In the genomic region with DNA sequence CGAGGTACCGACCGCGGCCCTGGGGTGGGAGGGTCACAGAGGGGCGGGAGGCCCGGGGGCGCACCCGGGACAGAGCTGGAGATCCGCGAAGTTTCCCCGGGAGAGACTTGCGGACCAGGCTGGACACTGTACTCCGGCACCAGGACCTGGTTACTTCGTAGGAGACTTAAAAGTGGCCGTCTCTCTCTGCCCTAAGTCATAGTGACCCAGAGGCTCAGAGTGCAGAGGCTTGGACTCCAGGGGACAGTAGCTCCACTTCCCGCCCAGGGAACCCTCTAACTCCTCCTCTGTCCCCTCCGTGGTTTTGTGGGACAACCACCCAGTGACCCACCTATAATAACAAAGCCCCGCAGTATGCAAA, we compare ENCODE assay signal across 8 mouse cellular contexts. TPM values are rescaled to one million over a fixed set of nuclear protein-coding genes. Genes with fewer than 3 reads are reported as not detected.
DNase-seq lines count a peak whose midpoint lies in the region; ATAC-seq and TF ChIP-seq lines count a peak whose summit lies in the region.

No protein-coding gene starts in this region.

- no peak overlapping the region for H3K27ac ChIP-seq in left cerebral cortex, adult 2 months
- no peak overlapping the region for H3K27ac ChIP-seq in embryonic facial prominence, embryonic 13.5 days
- H3K27ac ChIP-seq in hindbrain, embryonic 16.5 days (ENCODE audit: low read depth, low read length), result no peak overlapping the region

- H3K9ac ChIP-seq in embryonic facial prominence, embryonic 13.5 days, result peak overlapping the region; percentile 80
- peak overlapping the region; percentile 73 for H3K9ac ChIP-seq in hindbrain, embryonic 16.5 days (ENCODE audit: low read depth, low read length)

- peak overlapping the region; percentile 61 for H3K4me3 ChIP-seq in left cerebral cortex, adult 2 months
- peak overlapping the region; percentile 72 for H3K4me3 ChIP-seq in embryonic facial prominence, embryonic 13.5 days
- H3K4me3 ChIP-seq in hindbrain, embryonic 16.5 days (ENCODE audit: low read length), result peak overlapping the region; percentile 77

- intact Hi-C loops in left cerebral cortex, adult 2 months (cut with DNase I), result no loop called here
- intact Hi-C loops in left cerebral cortex, postnatal 10 days (cut with DNase I), result no loop called here

- 1% methylated on average over 18 of the region's 18 CpGs for WGBS in embryonic facial prominence, embryonic 13.5 days
- WGBS in hindbrain, embryonic 16.5 days, result 0% methylated on average over 18 of the region's 18 CpGs

- no peaks in the 10 kb centered on the region for H3K4me1 ChIP-seq in embryonic facial prominence, embryonic 13.5 days
- H3K4me1 ChIP-seq in hindbrain, embryonic 16.5 days (ENCODE audit: control insufficient read depth, insufficient read depth, low read depth, low read length), result no peaks in the 10 kb centered on the region; the same call in 1 of the 2 replicates

- H3K4me2 ChIP-seq in embryonic facial prominence, embryonic 13.5 days, result peak overlapping the region; percentile 81
- peak overlapping the region; percentile 95 for H3K4me2 ChIP-seq in hindbrain, embryonic 16.5 days (ENCODE audit: low read length)

- no peak for DNase-seq in left cerebral cortex, adult 2 months (ENCODE audit: extremely low spot score in 1 of 2, low spot score in 2 of 2)
- DNase-seq in left cerebral cortex, postnatal 10 days (ENCODE audit: extremely low spot score in 1 of 2, low spot score in 2 of 2), result no peak
- DNase-seq in layer of hippocampus, adult 11-12 months (ENCODE audit: low spot score), result no peak
- no peak for DNase-seq in thymus, postnatal 0 days (ENCODE audit: low spot score)
- no peak for DNase-seq in yolk sac, embryonic 10.5 days (ENCODE audit: low spot score)

- no peaks in the 10 kb centered on the region for H3K27me3 ChIP-seq in embryonic facial prominence, embryonic 13.5 days
- no peaks in the 10 kb centered on the region for H3K27me3 ChIP-seq in hindbrain, embryonic 16.5 days (replicated peaks; ENCODE audit: control insufficient read depth, insufficient read depth, low read length)

- H3K9me3 ChIP-seq in embryonic facial prominence, embryonic 13.5 days, result no peaks in the 10 kb centered on the region
- H3K9me3 ChIP-seq in hindbrain, embryonic 16.5 days (ENCODE audit: control insufficient read depth, low read length), result no peaks in the 10 kb centered on the region

- TF ChIP-seq CTCF in left cerebral cortex, adult 2 months (IDR thresholded peaks at IDR 0.05), result no peak

- H3K36me3 ChIP-seq in embryonic facial prominence, embryonic 13.5 days, result no peaks in the 10 kb centered on the region
- H3K36me3 ChIP-seq in hindbrain, embryonic 16.5 days (ENCODE audit: control insufficient read depth, insufficient read depth, low read length), result no peaks in the 10 kb centered on the region

- ATAC-seq in embryonic facial prominence, embryonic 13.5 days (ENCODE audit: insufficient number of reproducible peaks, insufficient read depth, low FRiP score, low TSS enrichment, low read depth), result peak; percentile 57
- peak; percentile 88 for ATAC-seq in hindbrain, embryonic 16.5 days
- ATAC-seq in megakaryocyte-erythroid progenitor cell, adult 5-6 weeks (replicated peaks; ENCODE audit: low FRiP score, low TSS enrichment, poor library complexity, severe bottlenecking), result 0 out of 2 replicates have a peak, but pooled peaks have one; percentile 10

RNA-seq across cellular contexts. Expression of gene Dpyd, which starts 0.4 kb away (rescaled TPM):
- 10 to 100 TPM in 1 of 2 experiments, 1 to 10 TPM in 1; 9.8 to 12.1 TPM for total RNA-seq in left cerebral cortex, adult 2 months (2021)
- total RNA-seq in left cerebral cortex, postnatal 10 days (2021), result 10 to 100 TPM; 16.7 to 17.0 TPM
- polyA plus RNA-seq in embryonic facial prominence, embryonic 13.5 days (2015; fragmentation: Nextera tagmentation; extraction: Ambion mirVana), result 15.5 and 16.4 TPM in 2 replicates
- polyA plus RNA-seq in hindbrain, embryonic 16.5 days (2015; fragmentation: Nextera tagmentation; extraction: Ambion mirVana), result 3.7 and 4.0 TPM in 2 replicates
- not detected in 2 replicates for total RNA-seq in megakaryocyte-erythroid progenitor cell, adult 5-6 weeks (2014; fragmentation: Nextera tagmentation)
- not detected in 2 replicates for total RNA-seq in megakaryocyte-erythroid progenitor cell, adult 5-6 weeks (2017)
- polyA plus RNA-seq in thymus, postnatal 0 days (2015; fragmentation: Nextera tagmentation; extraction: Ambion mirVana), result 3.2 and 3.3 TPM in 2 replicates

Comparison
In these comparisons a context has a peak if more than half of its experiments do, and no peak if none do; other contexts are left out.
1. ATAC-seq: peak in every context shown above with its lines; median percentile 88 in hindbrain, embryonic 16.5 days; 57 in embryonic facial prominence, embryonic 13.5 days; 10 in megakaryocyte-erythroid progenitor cell, adult 5-6 weeks.
2. RNA of gene Dpyd, which starts 0.4 kb away (total RNA-seq): 16.7 to 17.0 TPM in left cerebral cortex, postnatal 10 days and 9.8 to 12.1 TPM in left cerebral cortex, adult 2 months; not detected in megakaryocyte-erythroid progenitor cell, adult 5-6 weeks; every median in the first group is over 10 times any median in the second.
3. Peak in every context shown above with its lines, with median percentiles within 50 percentile points of each other: H3K4me3 ChIP-seq.